Mouse (Mus musculus): ENCODE data around the gene Maml2.

Gene Maml2

GRCm38 (mm10) chr9:13716316-13717099 is 418.8 kb downstream of the Maml2 start:
- DNase-seq (ENCODE audit: low spot score) = peak; percentile 88

- DNase-seq (ENCODE audit: low spot score) = no peak
These were observed 450.6 kb downstream of the Maml2 start, which contains the start of gene Mtmr2 for GRCm38 (mm10) chr9:13748404-13748797. Gene Mtmr2, plus strand, starts transcription at chr9:13748410.

- DNase-seq (ENCODE audit: low spot score) = peak; percentile 98
These were observed 451.3 kb downstream of the Maml2 start for GRCm38 (mm10) chr9:13748798-13749674.

GRCm38 (mm10) chr9:13749675-13749998 is 451.9 kb downstream of the Maml2 start:
- no peak for DNase-seq (ENCODE audit: low spot score)

GRCm38 (mm10) chr9:13752543-13752942 is 454.8 kb downstream of the Maml2 start:
- DNase-seq (ENCODE audit: low spot score) = no peak
